Mouse (Mus musculus): ENCODE results near the gene Cacna2d3.

Cacna2d3 gene

GRCm38 (mm10) chr14:29391489-29391888 lies 330.2 kb downstream of the Cacna2d3 start:
- in situ Hi-C loops (cut with MboI, MseI), result no loop called here

- in situ Hi-C loops (cut with MboI, MseI), result no loop called here
These were observed 333.9 kb downstream of the Cacna2d3 start for GRCm38 (mm10) chr14:29387761-29388160.

DNA sequence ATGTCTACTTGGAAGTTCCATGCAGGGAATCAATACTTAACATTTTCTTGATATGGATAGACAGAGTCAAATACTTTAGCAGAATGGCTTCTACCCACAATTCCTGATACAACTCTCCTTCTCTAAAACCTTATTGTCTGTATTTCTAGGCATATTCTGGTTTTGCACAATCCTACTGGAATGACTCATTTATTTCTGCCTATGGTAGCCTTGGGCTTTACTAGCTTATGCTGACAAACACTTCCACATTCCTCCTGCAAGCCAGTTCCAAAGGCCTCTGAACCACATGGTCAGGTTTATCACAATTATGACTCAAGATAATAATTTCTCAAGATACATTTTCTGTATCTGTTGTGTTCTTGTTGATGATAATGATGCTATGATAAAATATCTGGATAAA lies 336.2 kb downstream of the Cacna2d3 start:
- in situ Hi-C loops (cut with MboI, MseI), result no loop called here

- in situ Hi-C loops (cut with MboI, MseI), result no loop called here
These were observed 338.9 kb downstream of the Cacna2d3 start for GRCm38 (mm10) chr14:29382786-29383185.

DNA sequence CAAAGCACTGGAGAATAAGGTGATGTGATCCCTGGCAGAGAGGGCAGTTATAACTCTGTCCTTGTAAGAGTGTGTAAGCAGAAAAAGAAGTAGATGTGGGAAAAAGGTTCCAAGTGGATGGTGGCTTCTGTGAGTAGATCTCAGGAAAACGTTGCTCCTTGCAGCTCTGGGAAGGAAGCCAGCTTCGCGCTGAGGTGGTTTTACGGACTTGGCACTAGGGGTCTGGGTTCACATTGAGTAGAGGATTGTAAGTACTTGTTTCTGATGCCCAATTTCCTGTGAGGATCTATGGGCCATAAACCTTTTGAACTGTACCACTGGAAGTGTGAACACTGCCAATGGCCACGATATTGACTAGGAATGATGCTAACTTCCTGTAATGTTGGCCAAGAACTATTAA lies 354.8 kb downstream of the Cacna2d3 start:
- in situ Hi-C loops (cut with MboI, MseI), result no loop called here

DNA sequence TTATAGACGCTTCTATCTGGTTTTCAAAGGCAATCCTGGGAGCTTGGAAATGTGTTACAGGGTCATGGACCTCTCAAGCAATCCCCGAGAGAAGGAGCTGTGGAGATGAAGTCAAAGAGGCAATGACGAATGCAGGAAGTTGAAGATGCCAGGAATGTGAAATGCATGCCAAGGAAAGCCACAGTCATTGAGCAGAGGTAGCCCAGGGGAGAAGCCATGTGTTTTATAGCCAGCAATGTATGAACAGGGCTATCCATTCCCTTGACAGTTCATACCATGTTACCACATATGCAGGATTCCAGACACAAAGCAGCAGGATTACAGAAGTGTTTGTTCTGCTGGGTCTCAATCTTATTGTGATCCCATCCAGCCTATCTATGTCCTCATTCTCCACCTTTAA lies 359.2 kb downstream of the Cacna2d3 start:
- in situ Hi-C loops (cut with MboI, MseI), result no loop called here

GRCm38 (mm10) chr14:29350627-29351026 lies 371.0 kb downstream of the Cacna2d3 start:
- in situ Hi-C loops (cut with MboI, MseI), result no loop called here

GRCm38 (mm10) chr14:29341581-29341980 lies 380.1 kb downstream of the Cacna2d3 start:
- in situ Hi-C loops (cut with MboI, MseI), result no loop called here

- in situ Hi-C loops (cut with MboI, MseI), result no loop called here
These were observed 380.9 kb downstream of the Cacna2d3 start for GRCm38 (mm10) chr14:29340728-29341127.

DNA sequence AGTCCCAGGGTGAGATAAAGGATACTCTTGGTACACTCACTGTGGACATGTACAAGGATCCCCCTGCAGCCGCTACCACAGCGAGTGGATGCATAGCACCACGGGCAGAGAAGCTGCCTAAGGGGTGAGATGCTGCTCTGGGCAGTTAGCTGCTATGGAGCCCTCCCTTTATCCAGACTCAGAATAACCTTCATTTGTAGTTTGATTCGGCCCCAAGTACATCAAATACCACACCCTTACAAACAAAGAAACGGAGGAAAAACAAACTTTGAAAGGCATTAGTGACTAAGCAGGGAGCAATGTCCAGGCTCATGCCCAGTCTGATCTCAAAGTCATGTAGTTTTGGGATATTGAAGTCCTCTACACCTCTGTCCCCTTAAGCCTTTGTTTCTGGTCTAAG lies 386.8 kb downstream of the Cacna2d3 start:
- in situ Hi-C loops (cut with MboI, MseI), result no loop called here

GRCm38 (mm10) chr14:29334216-29334615 lies 387.4 kb downstream of the Cacna2d3 start:
- in situ Hi-C loops (cut with MboI, MseI), result no loop called here

GRCm38 (mm10) chr14:29324430-29324782 lies 397.3 kb downstream of the Cacna2d3 start:
- in situ Hi-C loops (cut with MboI, MseI), result no loop called here

DNA sequence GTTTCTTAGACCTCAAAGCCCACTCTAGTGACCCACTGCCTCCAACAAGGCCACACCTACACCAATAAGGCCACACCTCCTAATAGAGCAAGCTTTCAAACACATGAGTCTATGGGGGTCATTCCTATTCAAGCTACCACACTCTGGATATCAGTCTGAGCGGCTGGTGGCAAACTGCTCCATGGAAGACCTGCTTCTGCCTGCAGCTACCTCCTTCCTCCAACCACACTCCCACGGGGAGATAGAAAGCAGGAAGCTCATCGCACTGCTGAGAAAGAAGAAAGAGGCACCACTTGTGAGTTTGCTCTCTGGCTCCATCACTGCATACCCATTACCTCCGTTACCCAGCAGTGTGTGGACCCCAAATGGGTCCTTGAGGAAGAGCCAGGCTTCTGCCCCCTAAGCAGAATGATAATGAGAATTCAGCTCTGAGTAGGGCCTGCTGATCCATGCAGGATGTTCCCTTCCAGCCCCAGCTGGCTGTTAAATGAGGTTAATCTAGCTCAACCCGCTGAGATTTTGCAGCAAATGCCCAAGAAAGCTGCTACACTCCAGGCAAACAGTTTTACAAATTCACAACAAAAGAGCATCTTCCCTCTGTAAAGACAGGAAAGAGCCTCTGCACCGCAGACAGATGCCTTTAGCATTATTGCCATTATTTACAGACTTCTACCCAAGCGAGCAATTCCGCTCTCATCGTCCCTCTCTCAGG lies 397.8 kb downstream of the Cacna2d3 start:
- in situ Hi-C loops (cut with MboI, MseI), result no loop called here

- in situ Hi-C loops (cut with MboI, MseI), result no loop called here
These were observed 408.2 kb downstream of the Cacna2d3 start for GRCm38 (mm10) chr14:29313431-29313830.

GRCm38 (mm10) chr14:29305623-29306022 lies 416.0 kb downstream of the Cacna2d3 start:
- in situ Hi-C loops (cut with MboI, MseI), result no loop called here

DNA sequence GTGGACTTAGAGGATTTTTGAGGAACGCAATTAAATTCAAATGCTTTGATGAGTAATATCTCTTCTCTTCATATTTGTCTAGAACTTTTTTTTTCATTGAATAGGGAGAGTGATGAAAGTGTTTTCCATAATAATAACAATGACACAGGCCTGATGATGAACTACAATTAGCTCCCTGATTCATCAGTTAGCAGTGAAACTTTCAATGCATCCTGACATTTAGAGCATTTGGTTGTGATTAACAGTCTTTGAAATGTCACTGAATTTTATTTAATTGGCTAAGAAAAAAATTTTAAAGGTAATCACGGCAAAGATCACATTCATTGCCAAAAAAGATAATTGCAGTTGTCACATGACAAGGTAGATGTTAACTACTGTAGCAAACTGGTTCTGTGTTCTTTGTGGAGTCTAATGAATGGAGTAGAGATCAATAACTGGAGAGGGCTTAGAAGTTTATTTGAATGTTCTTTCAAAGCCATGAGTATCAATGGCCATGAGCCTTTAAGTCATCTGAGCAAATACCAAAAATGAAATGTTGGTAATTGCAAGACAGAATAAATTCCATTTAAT lies 425.4 kb downstream of the Cacna2d3 start:
- in situ Hi-C loops (cut with MboI, MseI), result no loop called here

DNA sequence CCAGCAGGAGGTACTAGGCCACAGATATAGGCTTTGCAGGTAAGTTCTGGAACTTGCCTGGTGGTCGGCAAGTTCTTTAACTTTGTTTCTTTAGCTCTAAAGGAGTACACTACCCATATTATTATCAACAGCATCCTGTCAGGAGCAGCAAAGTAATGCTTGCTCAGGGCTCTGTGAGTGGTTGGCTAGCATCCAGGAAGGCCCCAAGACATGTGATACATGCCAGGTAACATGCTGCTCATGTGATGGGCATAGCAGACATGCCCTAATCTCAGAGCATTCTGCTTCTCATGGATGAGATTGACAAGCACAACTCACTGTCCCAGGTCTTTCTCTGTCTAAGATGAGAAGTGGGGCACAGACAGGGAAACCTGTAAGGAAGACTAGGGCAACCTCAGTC lies 442.8 kb downstream of the Cacna2d3 start:
- in situ Hi-C loops (cut with MboI, MseI), result no loop called here

DNA sequence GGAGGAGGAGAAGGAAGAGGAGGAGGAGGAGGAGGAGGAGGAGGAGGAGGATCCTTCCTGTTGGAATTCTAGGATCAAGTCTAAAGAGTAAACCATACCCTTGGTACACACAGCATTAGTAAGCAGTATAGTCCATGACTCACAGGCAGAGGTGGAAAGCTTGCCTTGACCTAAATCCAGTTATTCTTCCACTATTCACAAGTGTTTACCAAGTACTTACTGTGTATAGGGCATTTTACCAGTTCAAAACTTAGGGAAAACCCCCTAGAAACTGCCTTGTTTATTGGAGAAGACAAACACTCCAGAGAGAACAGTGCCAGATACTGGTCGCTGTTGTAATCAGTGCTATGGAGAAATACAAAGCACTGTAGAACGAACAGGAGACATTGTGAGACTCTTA lies 443.3 kb downstream of the Cacna2d3 start:
- in situ Hi-C loops (cut with MboI, MseI), result no loop called here

DNA sequence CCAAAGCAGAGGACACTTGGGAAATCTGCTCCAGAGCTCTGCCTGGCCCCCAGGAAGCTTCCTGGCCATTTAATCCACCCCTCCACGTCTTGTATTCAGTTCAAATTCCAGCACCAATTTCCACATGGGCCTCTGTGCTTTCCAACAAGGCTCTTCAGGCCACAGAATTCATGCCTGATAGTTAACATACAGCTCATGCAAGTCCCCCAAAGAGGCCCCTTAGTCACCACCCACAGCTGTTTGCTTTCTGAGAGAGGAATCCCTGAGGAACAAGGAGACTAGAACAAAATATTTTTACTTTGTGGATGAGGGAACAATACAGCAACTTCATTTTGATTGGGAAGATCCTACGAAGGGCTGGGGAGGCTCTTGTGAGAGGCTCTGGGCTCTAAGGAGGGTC lies 444.0 kb downstream of the Cacna2d3 start:
- in situ Hi-C loops (cut with MboI, MseI), result no loop called here

- in situ Hi-C loops (cut with MboI, MseI), result no loop called here
These were observed 447.8 kb downstream of the Cacna2d3 start for GRCm38 (mm10) chr14:29273890-29274289.

- in situ Hi-C loops (cut with MboI, MseI), result no loop called here
These were observed 451.1 kb downstream of the Cacna2d3 start for GRCm38 (mm10) chr14:29270541-29270940.

- in situ Hi-C loops (cut with MboI, MseI), result loop anchor here (10.0 kb wide), 1 partner anchor 265 kb away; no protein-coding TSS in a partner anchor
These were observed 451.8 kb downstream of the Cacna2d3 start for GRCm38 (mm10) chr14:29269816-29270215.

- in situ Hi-C loops (cut with MboI, MseI), result loop anchor here (10.0 kb wide), 1 partner anchor 264 kb away; no protein-coding TSS in a partner anchor
These were observed 453.1 kb downstream of the Cacna2d3 start for GRCm38 (mm10) chr14:29268609-29269008.

Measured in T-helper 1 cell (primary cell).